Mouse (Mus musculus) ovary, postnatal 36 days (tissue): ENCODE measurements around the gene Tyms.
"Not testable (repeated sequence)": the region's sequence is repeated elsewhere in the genome, so short reads cannot be mapped to it uniquely, and the experiment has no call there.

Experiments
- DNase-seq: peaks from one replicate; pipeline ENCODE4 v3.0.0; 2022; ENCODE audit warnings: low spot score, mixed read lengths

Tyms gene

DNA sequence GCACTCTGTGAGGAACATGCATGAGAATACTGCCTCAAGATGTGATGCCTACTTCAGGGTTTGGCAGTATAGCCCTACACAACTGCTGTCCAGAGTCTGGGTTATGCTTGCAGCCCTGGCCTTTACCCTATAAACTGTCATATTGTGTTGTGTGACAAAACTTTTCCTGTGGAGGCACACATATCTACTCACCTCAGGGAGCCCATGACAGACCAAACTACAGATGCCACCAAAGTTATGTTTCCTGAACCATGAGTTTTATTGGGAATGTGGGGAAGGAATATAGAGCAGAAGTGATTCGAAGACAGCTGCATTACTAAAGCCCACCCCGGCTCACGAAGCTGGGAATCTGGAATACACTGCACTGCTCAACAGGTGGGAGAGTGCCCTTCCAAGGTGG, 29.9 kb upstream of the Tyms start:
- no peak for DNase-seq

GRCm38 (mm10) chr5:30098260-30098659, 24.8 kb upstream of the Tyms start:
- no peak for DNase-seq

DNA sequence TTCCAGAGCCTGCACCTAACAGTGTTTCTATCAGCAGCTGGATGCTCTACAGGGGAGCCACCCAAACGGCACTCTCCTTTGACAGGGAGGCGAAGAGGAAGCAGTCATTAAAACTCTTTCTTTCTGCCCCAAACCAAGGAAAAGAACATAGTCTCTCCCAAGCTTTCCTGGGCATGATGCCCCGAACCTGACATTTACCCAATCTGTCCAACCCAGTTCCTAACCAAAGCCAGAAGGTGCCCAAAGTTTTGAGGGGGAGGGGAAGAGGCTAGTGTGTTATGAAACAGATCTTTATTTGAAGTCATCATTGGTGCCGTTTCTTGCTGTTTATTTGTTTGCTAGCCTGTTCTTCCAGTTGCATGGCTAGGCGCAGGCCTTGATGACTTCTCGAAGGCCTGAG, 22.3 kb upstream of the Tyms start:
- DNase-seq, result no peak

DNA sequence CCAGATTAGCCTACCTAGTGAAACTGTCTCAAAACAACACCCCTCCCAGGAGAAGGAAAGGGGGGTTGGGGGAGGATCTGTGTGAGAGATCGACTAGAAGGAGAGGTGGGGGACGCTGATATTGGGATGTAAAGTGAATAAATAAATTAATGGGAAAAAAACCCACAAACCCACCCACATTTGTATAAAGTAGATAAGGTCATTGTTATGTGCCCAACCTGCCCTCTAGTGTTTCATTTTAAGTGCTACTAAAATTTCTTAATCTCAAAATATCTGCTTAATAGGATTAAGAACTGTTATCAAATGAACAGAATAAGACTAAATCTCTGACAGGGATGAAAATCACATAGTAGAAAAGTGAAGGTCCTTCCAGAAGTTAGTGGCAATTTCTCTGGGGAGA, 21.0 kb upstream of the Tyms start:
- no peak for DNase-seq

GRCm38 (mm10) chr5:30092701-30093100, 19.3 kb upstream of the Tyms start:
- DNase-seq, result no peak

DNA sequence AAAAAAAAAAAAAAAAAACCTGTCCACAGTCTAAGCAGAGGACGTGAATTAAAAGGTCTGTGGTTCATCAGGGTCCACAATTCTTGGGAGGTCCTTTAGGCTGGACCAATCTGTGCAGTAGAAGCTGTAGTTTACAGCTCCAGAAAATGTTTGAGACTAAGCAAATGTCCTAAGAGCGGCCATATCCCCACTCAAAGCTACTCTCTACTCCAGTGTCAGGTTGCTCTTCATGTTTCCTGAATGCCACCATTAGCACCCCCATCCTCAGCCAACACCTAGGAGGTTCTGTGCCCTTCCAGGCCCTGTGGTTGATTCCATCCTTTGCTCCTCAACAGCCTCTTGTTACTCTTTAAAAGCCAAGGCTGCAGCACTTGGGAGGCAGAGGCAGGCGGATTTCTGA, 1.0 kb downstream of the Tyms start:
- DNase-seq, result no peak

DNA sequence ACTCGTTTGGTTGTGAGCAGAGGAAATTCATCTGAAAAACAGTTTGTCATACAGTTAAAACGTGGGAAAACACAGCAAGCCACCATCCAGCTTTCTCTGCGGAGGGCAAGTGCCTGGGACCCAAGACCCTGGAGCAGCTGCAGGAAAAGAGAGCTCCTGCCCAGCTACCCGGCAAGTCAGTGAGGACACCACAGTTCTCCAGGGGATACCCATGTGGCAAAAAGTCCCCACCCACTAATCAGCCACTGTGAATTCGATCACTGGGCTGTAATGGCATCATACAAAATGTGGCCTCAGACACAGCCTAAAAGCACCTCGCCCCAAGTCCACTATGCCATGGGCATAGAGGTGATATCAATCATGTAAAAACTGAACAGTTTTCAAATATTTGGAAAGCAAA, 1.7 kb downstream of the Tyms start:
- DNase-seq, result no peak

DNA sequence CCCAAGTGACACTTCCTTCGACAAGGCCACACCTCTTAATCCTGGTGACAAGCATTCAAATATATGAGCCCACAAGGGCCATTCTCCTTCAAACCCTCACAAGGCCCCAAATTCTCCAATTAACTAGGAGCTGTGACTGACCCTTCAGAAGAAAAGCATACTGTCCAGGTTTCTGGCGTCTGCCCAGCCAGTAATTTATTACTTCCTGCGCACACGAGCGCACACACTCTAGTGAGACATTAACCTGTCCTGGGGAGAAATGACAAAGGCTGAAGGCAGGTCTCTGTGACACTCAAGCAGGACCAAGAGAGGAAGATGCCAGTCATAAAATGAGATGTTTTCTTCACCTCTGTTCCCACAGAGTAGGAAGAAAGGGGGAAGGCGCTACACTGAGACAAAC, 5.7 kb downstream of the Tyms start:
- no peak for DNase-seq

GRCm38 (mm10) chr5:30059607-30060006, 13.8 kb downstream of the Tyms start:
- DNase-seq, result not testable (repeated sequence)

- no peak for DNase-seq
These were observed 15.1 kb downstream of the Tyms start for GRCm38 (mm10) chr5:30058216-30058731.

DNA sequence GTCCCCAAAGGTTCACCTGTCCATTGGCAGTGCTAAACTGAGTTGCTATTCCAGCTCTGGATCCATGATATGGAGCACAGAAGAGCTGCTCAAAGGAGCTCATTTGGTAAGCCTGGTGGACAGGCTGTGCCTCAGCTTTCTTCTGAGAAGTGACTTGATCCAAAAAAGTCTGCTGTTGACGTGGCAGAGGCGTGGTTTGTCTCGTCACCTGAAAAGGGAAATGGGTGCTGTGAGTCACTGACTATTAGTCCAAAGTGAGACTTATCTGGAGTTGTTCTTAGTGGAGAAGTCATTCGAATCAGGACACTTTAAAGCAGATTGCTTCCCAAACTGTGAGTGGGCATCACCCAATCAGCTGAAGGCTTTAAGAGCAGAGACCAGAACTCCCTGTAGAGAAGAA, 33.6 kb downstream of the Tyms start:
- not testable (repeated sequence) for DNase-seq

- DNase-seq, result not testable (repeated sequence)
These were observed 34.1 kb downstream of the Tyms start for GRCm38 (mm10) chr5:30039324-30039723.

- DNase-seq, result not testable (repeated sequence)
These were observed 36.3 kb downstream of the Tyms start for GRCm38 (mm10) chr5:30037111-30037510.

GRCm38 (mm10) chr5:30035862-30036261, 37.6 kb downstream of the Tyms start:
- not testable (repeated sequence) for DNase-seq

- no peak for DNase-seq
These were observed 58.8 kb downstream of the Tyms start for GRCm38 (mm10) chr5:30014580-30014979.

DNA sequence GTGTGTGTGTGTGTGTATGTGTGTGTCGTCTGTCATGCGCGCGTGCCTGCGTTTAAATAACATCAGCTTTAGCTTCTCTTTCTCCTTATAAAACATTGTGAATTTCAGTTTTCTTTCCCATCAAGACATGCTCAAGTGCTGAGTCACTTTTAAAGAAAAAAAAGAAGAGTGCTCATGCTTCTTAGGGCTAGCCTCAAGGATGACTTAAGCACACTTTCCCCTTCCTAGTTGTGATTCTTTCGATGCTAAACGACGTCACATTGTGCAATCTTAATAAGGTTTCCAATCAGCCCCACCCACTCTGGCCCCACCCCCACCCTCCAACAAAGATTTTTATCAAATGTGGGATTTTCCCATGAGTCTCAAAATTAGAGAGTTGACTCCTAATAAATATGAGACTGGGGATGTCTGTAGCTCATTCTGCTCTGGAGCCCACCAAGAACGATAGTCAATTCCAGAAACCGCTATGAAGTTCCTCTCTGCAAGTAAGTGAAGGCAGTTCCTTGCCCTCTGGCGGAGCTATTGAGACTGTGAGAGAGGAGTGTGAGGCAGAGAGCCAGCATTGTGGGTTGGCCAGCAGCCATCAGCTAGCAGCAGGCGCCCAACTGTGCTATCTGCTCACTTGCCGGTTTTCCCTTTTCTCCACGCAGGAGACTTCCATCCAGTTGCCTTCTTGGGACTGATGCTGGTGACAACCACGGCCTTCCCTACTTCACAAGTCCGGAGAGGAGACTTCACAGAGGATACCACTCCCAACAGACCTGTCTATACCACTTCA, 60.5 kb downstream of the Tyms start, which contains the start of gene Il6:
Gene Il6, plus strand, starts transcription at position 389 of the 778 bp plus-strand sequence.
- DNase-seq, result peak; percentile 90
